Mouse (Mus musculus): ENCODE measurements at regions not wholly inside any gene's neighbourhood (a gene's known extent, or its start where the extent isn't known, plus 50 kb on each side); places are given as distances from the start of the nearest gene placed in this dataset.
"Not testable (repeated sequence)": the region's sequence is repeated elsewhere in the genome, so short reads cannot be mapped to it uniquely, and the experiment has no call there.

- TF ChIP-seq POLR2A (IDR thresholded peaks at IDR 0.05; ENCODE audit: borderline replicate concordance, insufficient read depth, low read length); CTCF (IDR thresholded peaks at IDR 0.05; ENCODE audit: borderline replicate concordance, insufficient read depth, low read depth, low read length): not testable (repeated sequence)
These were observed 695.4 kb upstream of the Olfr1507 start for GRCm38 (mm10) chr14:53190931-53191330.

Measured in cerebellum, adult 2 months (tissue).